Mouse (Mus musculus) hindbrain, embryonic 11.5 days (tissue): Measurements from ENCODE around the gene Crhbp. TPM values are rescaled to one million over a fixed set of nuclear protein-coding genes. Genes with fewer than 3 reads are reported as not detected.

ENCODE experiments used
- ATAC-seq: fragments of 200-750 bp; cut with Nextera tagmentation; 2 replicates; pipeline ENCODE4 v1.8.0; 2017; ENCODE audit warnings: mild to moderate bottlenecking, moderate TSS enrichment, moderate library complexity; ENCODE audit not compliant: low FRiP score
- DNase-seq: peaks from one replicate; pipeline ENCODE4 v3.0.0-alpha.2; 2015; ENCODE audit warnings: low spot score
- H3K27ac ChIP-seq: fragments of 300-500 bp; sonication (generic); 2 replicates; pipeline ENCODE4 v1.5.1; 2014; ENCODE audit warnings: mild to moderate bottlenecking, low read depth, low read length
- H3K27me3 ChIP-seq: fragments of 300-500 bp; sonication (generic); 2 replicates; pipeline ENCODE4 v1.6.1; 2014; ENCODE audit warnings: mild to moderate bottlenecking, low read length, moderate library complexity, mixed read lengths; ENCODE audit not compliant: control insufficient read depth, insufficient read depth
- H3K36me3 ChIP-seq: fragments of 300-500 bp; sonication (generic); 2 replicates; pipeline ENCODE4 v1.6.1; 2014; ENCODE audit warnings: mild to moderate bottlenecking, low read length, moderate library complexity, mixed read lengths; ENCODE audit not compliant: control insufficient read depth, insufficient read depth
- H3K4me1 ChIP-seq: fragments of 300-500 bp; sonication (generic); replicated peaks from 2 replicates; pipeline ENCODE4 v1.6.1; 2014; ENCODE audit warnings: low read length, mixed read lengths; ENCODE audit not compliant: control insufficient read depth, insufficient read depth
- H3K4me2 ChIP-seq: fragments of 300-500 bp; sonication (generic); replicated peaks from 2 replicates; pipeline ENCODE4 v1.6.1; 2014; ENCODE audit warnings: mild to moderate bottlenecking, low read depth, low read length
- H3K4me3 ChIP-seq: fragments of 300-500 bp; sonication (generic); 2 replicates; pipeline ENCODE4 v1.5.1; 2014; ENCODE audit warnings: low read depth, low read length
- H3K9ac ChIP-seq: fragments of 300-500 bp; sonication (generic); 2 replicates; pipeline ENCODE4 v1.6.1; 2014; ENCODE audit warnings: low read depth, low read length
- H3K9me3 ChIP-seq: fragments of 300-500 bp; sonication (generic); 2 replicates; pipeline ENCODE4 v1.6.1; 2016; ENCODE audit warnings: low read length; ENCODE audit not compliant: control insufficient read depth
- whole genome bisulfite sequencing: fragments of 180-500 bp; shearing (Covaris S2); extraction: QIAGEN DNeasy Blood & Tissue Kit; methylation state at CpG from one replicate; pipeline ENCODE4 v1.1.7; 2014; 5-methylcytosine and 5-hydroxymethylcytosine counted together
- polyA plus RNA-seq: library from polyadenylated mRNA; unstranded; fragments of >200 nt; fragmentation: Nextera tagmentation; extraction: Ambion mirVana; gene quantifications from 2 replicates; pipeline ENCODE4 v1.2.1, GENCODE M21; 2014

Crhbp gene
- polyA plus RNA-seq, 1 experiment from 2014 or later = 2.9 TPM

GRCm38 (mm10) chr13:95470970-95471369 is 26.2 kb upstream of the Crhbp start:
- whole genome bisulfite sequencing = 79% methylated on average over 2 of the region's 2 CpGs
- H3K27me3 ChIP-seq = no peaks in the 10 kb centered on the region
- H3K4me1 ChIP-seq = no peaks in the 10 kb centered on the region
- no peak overlapping the region for H3K9ac ChIP-seq
- no peak for ATAC-seq
- H3K27ac ChIP-seq = no peak overlapping the region
- DNase-seq = peak; percentile 17
- H3K4me3 ChIP-seq = no peak overlapping the region
- no peaks in the 10 kb centered on the region for H3K36me3 ChIP-seq
- H3K4me2 ChIP-seq = no peak overlapping the region
- H3K9me3 ChIP-seq = no peaks in the 10 kb centered on the region

GRCm38 (mm10) chr13:95451529-95451928 is 6.8 kb upstream of the Crhbp start:
- H3K4me2 ChIP-seq = no peak overlapping the region

GRCm38 (mm10) chr13:95450636-95451210 is 6.0 kb upstream of the Crhbp start:
- no peak overlapping the region for H3K9ac ChIP-seq
- no peaks in the 10 kb centered on the region for H3K27me3 ChIP-seq
- H3K4me1 ChIP-seq = no peaks in the 10 kb centered on the region
- ATAC-seq (no peak), DNase-seq (no peak)
- no peaks in the 10 kb centered on the region for H3K36me3 ChIP-seq
- H3K4me2 ChIP-seq = no peak overlapping the region
- WGBS = 93% methylated on average over 9 of the region's 9 CpGs
- no peaks in the 10 kb centered on the region for H3K9me3 ChIP-seq
- H3K27ac ChIP-seq = no peak overlapping the region
- H3K4me3 ChIP-seq = no peak overlapping the region

More at GRCm38 (mm10) chr13:95451529-95451928, 6.8 kb upstream of the Crhbp start:
- no peaks in the 10 kb centered on the region for H3K9me3 ChIP-seq
- H3K36me3 ChIP-seq = no peaks in the 10 kb centered on the region
- DNase-seq (no peak), ATAC-seq (no peak)
- H3K9ac ChIP-seq = no peak overlapping the region
- H3K4me1 ChIP-seq = no peaks in the 10 kb centered on the region
- H3K4me3 ChIP-seq = no peak overlapping the region
- WGBS = 67% methylated on average over 2 of the region's 2 CpGs
- H3K27me3 ChIP-seq = no peaks in the 10 kb centered on the region
- H3K27ac ChIP-seq = no peak overlapping the region

GRCm38 (mm10) chr13:95449730-95450129 is 5.0 kb upstream of the Crhbp start:
- no peak overlapping the region for H3K4me3 ChIP-seq
- no peak for DNase-seq
- no peak overlapping the region for H3K4me2 ChIP-seq
- H3K36me3 ChIP-seq = no peaks in the 10 kb centered on the region
- H3K9me3 ChIP-seq = no peaks in the 10 kb centered on the region
- no peaks in the 10 kb centered on the region; the same call in 1 of the 2 replicates for H3K4me1 ChIP-seq
- no peak overlapping the region for H3K9ac ChIP-seq
- H3K27me3 ChIP-seq = peaks cover 7% of the 10 kb centered on the region
- no peak for ATAC-seq
- H3K27ac ChIP-seq = no peak overlapping the region
- 87% methylated on average over 3 of the region's 3 CpGs for WGBS

GRCm38 (mm10) chr13:95444291-95444690 is 433 bp downstream of the Crhbp start:
- ATAC-seq (no peak), DNase-seq (no peak)
- H3K9me3 ChIP-seq = no peaks in the 10 kb centered on the region
- peak overlapping the region; percentile 89 for H3K4me2 ChIP-seq
- peak overlapping the region; percentile 8; the same call in 1 of the 2 replicates for H3K9ac ChIP-seq
- peaks cover 23% of the 10 kb centered on the region for H3K27me3 ChIP-seq
- H3K4me3 ChIP-seq = peak overlapping the region; percentile 39
- WGBS = 16% methylated on average over 7 of the region's 7 CpGs
- H3K4me1 ChIP-seq = peaks cover 3% of the 10 kb centered on the region
- no peak overlapping the region for H3K27ac ChIP-seq
- no peaks in the 10 kb centered on the region for H3K36me3 ChIP-seq

GRCm38 (mm10) chr13:95443376-95444233 is 1.1 kb downstream of the Crhbp start:
- peaks cover 23% of the 10 kb centered on the region for H3K27me3 ChIP-seq
- H3K4me1 ChIP-seq = peaks cover 3% of the 10 kb centered on the region
- H3K4me2 ChIP-seq = peak overlapping the region; percentile 89
- WGBS = 2% methylated on average over 41 of the region's 46 CpGs
- H3K27ac ChIP-seq = no peak overlapping the region
- H3K36me3 ChIP-seq = no peaks in the 10 kb centered on the region
- H3K4me3 ChIP-seq = peak overlapping the region; percentile 39
- ATAC-seq (peak; percentile 57), DNase-seq (peak; percentile 72)
- H3K9ac ChIP-seq = peak overlapping the region; percentile 8
- H3K9me3 ChIP-seq = no peaks in the 10 kb centered on the region

GRCm38 (mm10) chr13:95442901-95443300 is 1.8 kb downstream of the Crhbp start:
- ATAC-seq (no peak), DNase-seq (peak; percentile 24)
- peaks cover 3% of the 10 kb centered on the region for H3K4me1 ChIP-seq
- no peaks in the 10 kb centered on the region for H3K9me3 ChIP-seq
- H3K36me3 ChIP-seq = no peaks in the 10 kb centered on the region
- peaks cover 23% of the 10 kb centered on the region for H3K27me3 ChIP-seq
- H3K4me3 ChIP-seq = no peak overlapping the region
- peak overlapping the region; percentile 89 for H3K4me2 ChIP-seq
- no peak overlapping the region for H3K9ac ChIP-seq
- H3K27ac ChIP-seq = no peak overlapping the region
- 21% methylated on average over 4 of the region's 4 CpGs for WGBS

GRCm38 (mm10) chr13:95439569-95439968 is 5.2 kb downstream of the Crhbp start:
- DNase-seq (no peak), ATAC-seq (no peak)
- Histone ChIP-seq H3K27me3 (peaks cover 15% of the 10 kb centered on the region), H3K4me2 (no peak overlapping the region), H3K27ac (no peak overlapping the region), H3K9me3 (no peaks in the 10 kb centered on the region), H3K4me1 (peaks cover 3% of the 10 kb centered on the region), H3K9ac (no peak overlapping the region), H3K36me3 (no peaks in the 10 kb centered on the region), H3K4me3 (no peak overlapping the region)
- 84% methylated on average over 5 of the region's 5 CpGs for WGBS

- Histone ChIP-seq H3K9me3 (no peaks in the 10 kb centered on the region), H3K4me1 (no peaks in the 10 kb centered on the region), H3K9ac (no peak overlapping the region), H3K36me3 (no peaks in the 10 kb centered on the region), H3K4me2 (no peak overlapping the region), H3K4me3 (no peak overlapping the region), H3K27me3 (no peaks in the 10 kb centered on the region), H3K27ac (no peak overlapping the region)
- DNase-seq (no peak), ATAC-seq (no peak)
- 73% methylated on average over 10 of the region's 10 CpGs for WGBS
These were observed 13.0 kb downstream of the Crhbp start for GRCm38 (mm10) chr13:95431760-95432159.
